Mouse (Mus musculus): Measurements from ENCODE around the gene Tjp2.

DNA sequence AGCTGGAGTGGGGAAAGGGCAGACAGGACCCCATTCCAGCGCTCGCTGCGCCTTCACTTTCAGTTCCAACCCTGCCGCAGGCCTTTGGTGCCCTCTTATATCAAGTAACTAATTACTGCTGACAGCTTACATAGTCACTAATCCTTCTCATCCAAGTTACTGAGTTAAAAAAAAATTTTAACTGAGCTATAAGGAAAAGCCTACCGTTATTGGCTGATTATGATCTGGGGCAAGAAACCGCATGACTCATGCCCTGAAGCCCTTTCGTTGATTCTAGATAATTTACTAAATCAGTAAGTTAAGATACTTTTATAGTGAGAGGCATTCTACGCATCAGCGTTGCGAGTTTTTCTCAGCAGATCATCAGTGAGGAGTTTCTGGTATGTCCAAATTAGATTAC, 126.1 kb downstream of the Tjp2 start:
- TF ChIP-seq POLR2A (IDR thresholded peaks at IDR 0.05; ENCODE audit: borderline replicate concordance, control insufficient read depth, low read depth, low read length) (no peak), CTCF (IDR thresholded peaks at IDR 0.05; ENCODE audit: control insufficient read depth, insufficient read depth, low read length) (no peak)

Measured in bone marrow, adult 2 months (tissue).